Mouse (Mus musculus) liver, postnatal 0 days (tissue): ENCODE measurements around the gene Gca.

ENCODE experiments used
- CTCF ChIP-seq: sonication (generic); IDR thresholded peaks from 2 replicates; pipeline ENCODE4 v1.5.1; 2016; ENCODE audit warnings: antibody characterized with exemption, low read depth
- EP300 ChIP-seq: IDR thresholded peaks from 2 replicates; pipeline ENCODE4 v1.6.1; 2016; ENCODE audit warnings: antibody characterized with exemption, low read depth, mild to moderate bottlenecking

GRCm38 (mm10) chr2:62672788-62673187 lies 8.7 kb downstream of the Gca start:
- no peak for TF ChIP-seq CTCF
- no peak for TF ChIP-seq EP300
